Mouse (Mus musculus) kidney, embryonic 15.5 days (tissue): Measurements from ENCODE around the gene Hnrnpm. TPM values are rescaled to one million over a fixed set of nuclear protein-coding genes. Genes with fewer than 3 reads are reported as not detected.

ENCODE experiments used
- polyA plus RNA-seq: library from polyadenylated mRNA; unstranded; fragments of >200 nt; fragmentation: Nextera tagmentation; extraction: Ambion mirVana; gene quantifications from 2 replicates; pipeline ENCODE4 v1.2.1, GENCODE M21; 2015

Hnrnpm gene
- polyA plus RNA-seq, 1 experiment from 2014 or later: 383 TPM

Other genes with a start within 250 kb of the Hnrnpm start
- 53.0 and 66.0 TPM in 2 replicates for gene Adamts10, start 162.7 kb downstream of the Hnrnpm start, polyA plus RNA-seq
- 2.7 and 3.5 TPM in 2 replicates for gene Myo1f, start 131.2 kb downstream of the Hnrnpm start, polyA plus RNA-seq
- 43.4 and 56.6 TPM in 2 replicates for gene Zfp414, start 57.8 kb downstream of the Hnrnpm start, polyA plus RNA-seq
- gene Pram1, start 48.8 kb downstream of the Hnrnpm start, polyA plus RNA-seq: 0.80 TPM in 1 of 2 replicates, not detected in the other
- gene March2, start 31.8 kb upstream of the Hnrnpm start, polyA plus RNA-seq: 50.9 and 57.5 TPM in 2 replicates
- 275 and 342 TPM in 2 replicates for gene Rab11b, start 73.7 kb upstream of the Hnrnpm start, polyA plus RNA-seq
- gene Angptl4, start 95.0 kb upstream of the Hnrnpm start, polyA plus RNA-seq: 21.5 and 27.9 TPM in 2 replicates
- gene Kank3, start 123.7 kb upstream of the Hnrnpm start, polyA plus RNA-seq: 46.5 and 53.4 TPM in 2 replicates
- gene Rps28, start 137.7 kb upstream of the Hnrnpm start, polyA plus RNA-seq: 1,038 and 1,163 TPM in 2 replicates
- 490 and 495 TPM in 2 replicates for gene Ndufa7, start 137.7 kb upstream of the Hnrnpm start, polyA plus RNA-seq
- gene Cd320, start 156.2 kb upstream of the Hnrnpm start, polyA plus RNA-seq: 97.9 and 102 TPM in 2 replicates
- not detected in 2 replicates for gene Gm7029, start 187.0 kb upstream of the Hnrnpm start, polyA plus RNA-seq
- gene Kifc1, start 203.8 kb upstream of the Hnrnpm start, polyA plus RNA-seq: 8.2 and 9.1 TPM in 2 replicates
- 0.19 TPM in 1 of 2 replicates, not detected in the other for gene Platr17, start 218.3 kb upstream of the Hnrnpm start, polyA plus RNA-seq
- gene Daxx, start 222.6 kb upstream of the Hnrnpm start, polyA plus RNA-seq: 47.6 and 60.0 TPM in 2 replicates
- 28.3 and 35.9 TPM in 2 replicates for gene Tapbp, start 229.0 kb upstream of the Hnrnpm start, polyA plus RNA-seq
- gene Zbtb22, start 229.0 kb upstream of the Hnrnpm start, polyA plus RNA-seq: 17.5 and 19.3 TPM in 2 replicates
- gene Rgl2, start 242.7 kb upstream of the Hnrnpm start, polyA plus RNA-seq: 30.7 and 34.5 TPM in 2 replicates